Mouse (Mus musculus) ES-E14 (cell line): Measurements from ENCODE around the gene Ttc38.

Source experiments
- CHD2 ChIP-seq: IDR thresholded peaks from 2 replicates; pipeline ENCODE4 v1.6.1; 2014; ENCODE audit warnings: mild to moderate bottlenecking, low read depth, low read length, inconsistent platforms
- MAFK ChIP-seq: IDR thresholded peaks from 2 replicates; pipeline ENCODE4 v1.6.1; 2014; ENCODE audit warnings: mild to moderate bottlenecking, low read depth, low read length, inconsistent platforms; ENCODE audit not compliant: insufficient read depth
- ZC3H11A ChIP-seq: IDR thresholded peaks from 2 replicates; pipeline ENCODE4 v1.6.1; 2012; ENCODE audit warnings: low read depth, mild to moderate bottlenecking, inconsistent platforms, low read length, borderline replicate concordance

DNA sequence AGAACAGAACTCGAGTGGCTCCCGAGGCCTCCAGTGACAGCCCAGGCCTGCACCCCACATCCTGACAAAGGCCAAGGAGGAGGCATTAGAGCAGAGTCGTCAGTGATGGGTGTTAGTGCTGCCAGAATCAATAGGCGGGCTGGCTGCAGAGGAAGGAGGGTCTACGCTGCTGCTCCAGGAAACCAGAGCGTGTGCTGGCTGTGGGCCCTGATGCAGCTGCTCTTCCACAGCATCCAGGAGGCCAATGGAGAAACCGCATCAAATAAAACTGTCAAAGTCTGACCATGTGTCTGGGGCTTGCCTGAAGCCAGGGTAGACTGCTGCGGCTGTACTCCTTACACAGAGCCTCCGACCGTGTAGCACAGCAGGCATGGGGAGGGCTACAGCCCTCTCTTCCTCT lies 65.0 kb downstream of the Ttc38 start:
- no peak for TF ChIP-seq CHD2
- no peak for TF ChIP-seq MAFK
- TF ChIP-seq ZC3H11A, result no peak
